Mouse (Mus musculus): ENCODE data around the gene Btbd10.

GRCm38 (mm10) chr7:113289211-113289610 is 80.0 kb downstream of the Btbd10 start:
- TF ChIP-seq GATA1 (IDR thresholded peaks at IDR 0.05; ENCODE audit: borderline replicate concordance, low read length) (no peak), FLI1 (IDR thresholded peaks at IDR 0.05; ENCODE audit: low read length) (no peak)
